In the genomic region with DNA sequence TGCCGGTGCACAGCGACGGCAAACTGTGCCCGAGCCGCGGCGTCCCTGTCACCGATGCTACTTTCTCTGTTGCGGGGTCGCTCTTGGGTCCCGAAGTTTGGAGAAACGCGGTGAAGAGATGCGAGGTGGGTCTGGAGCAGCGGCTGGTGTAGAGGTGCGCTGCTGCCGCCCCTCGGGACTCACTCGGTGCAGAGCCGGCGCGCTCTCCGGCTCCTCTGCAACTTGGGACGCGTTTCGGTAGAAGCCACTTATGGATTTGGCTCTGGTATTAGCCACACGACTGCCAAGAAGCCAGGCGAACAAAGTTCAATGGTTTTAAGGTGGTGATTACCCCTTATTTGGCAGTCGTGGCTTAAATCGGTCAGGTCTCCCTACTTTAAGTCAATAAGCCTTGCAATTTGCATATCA, we compare ENCODE assay signal across 8 mouse cellular contexts. TPM values are rescaled to one million over a fixed set of nuclear protein-coding genes. Genes with fewer than 3 reads are reported as not detected.
DNase-seq lines count a peak whose midpoint lies in the region; ATAC-seq and TF ChIP-seq lines count a peak whose summit lies in the region.

No protein-coding gene starts in this region.

- CTCF ChIA-PET in Patski (lab: Charles Lee): no interaction called here

- no peaks in the 10 kb centered on the region for H3K9me3 ChIP-seq in lung, embryonic 15.5 days

- no peaks in the 10 kb centered on the region for H3K27me3 ChIP-seq in Patski
- H3K27me3 ChIP-seq in lung, embryonic 15.5 days: no peaks in the 10 kb centered on the region; the same call in 1 of the 2 replicates

- no peaks in the 10 kb centered on the region for H3K36me3 ChIP-seq in lung, embryonic 15.5 days

- peak; percentile 48 for ATAC-seq in Patski
- peak; percentile 51; the same call in 1 of the 2 replicates for ATAC-seq in erythroblast, adult 5-6 weeks (replicated peaks; ENCODE audit: low FRiP score, poor library complexity, severe bottlenecking)
- peak; percentile 55; the same call in 1 of the 2 replicates for ATAC-seq in lung, embryonic 15.5 days (ENCODE audit: borderline replicate concordance, extremely low read depth, low FRiP score, low TSS enrichment)

- peak overlapping the region; percentile 68 for H3K9ac ChIP-seq in lung, embryonic 15.5 days

- POLR2A ChIA-PET in Patski (lab: Charles Lee): no interaction called here

- no peak for TF ChIP-seq CTCF in Patski (IDR thresholded peaks at IDR 0.05)

- peak; percentile 24 to 28 for DNase-seq in lung, adult 18-20 months
- DNase-seq in lung, postnatal 25 days (ENCODE audit: low spot score): no peak
- DNase-seq in Patski (ENCODE audit: low read depth, low spot score): no peak
- peak; percentile 59 for DNase-seq in induced T-regulatory cell, adult 2 months (ENCODE audit: low read depth)
- peak; percentile 44 to 51 for DNase-seq in right cerebral cortex, postnatal 10 days (ENCODE audit: low spot score in 2 of 2)
- DNase-seq in thymus, postnatal 4 days: no peak

- in situ Hi-C loops in Patski (cut with MboI; ENCODE audit: low pct_unique_long_range_greater_than_20kb): no loop called here

- peak overlapping the region; percentile 83 for H3K4me3 ChIP-seq in lung, embryonic 15.5 days

- no peaks in the 10 kb centered on the region for H3K4me1 ChIP-seq in lung, embryonic 15.5 days

- peak overlapping the region; percentile 71 for H3K27ac ChIP-seq in lung, embryonic 15.5 days

- 2% methylated on average over 30 of the region's 30 CpGs for WGBS in lung, embryonic 15.5 days

- peak overlapping the region; percentile 65 for H3K4me2 ChIP-seq in lung, embryonic 15.5 days

RNA-seq across cellular contexts. Expression of gene Stk38l, which starts 0.6 kb away (rescaled TPM):
- polyA plus RNA-seq in Patski (2021): 17.3 TPM
- total RNA-seq in erythroblast, adult 5-6 weeks (2015; ENCODE audit: low replicate concordance): 0.58 and 1.0 TPM in 2 replicates
- total RNA-seq in erythroblast, adult 5-6 weeks (2017; ENCODE audit: low replicate concordance): 1.4 and 6.8 TPM in 2 replicates
- 14.8 and 15.5 TPM in 2 replicates for polyA plus RNA-seq in lung, embryonic 15.5 days (2015; fragmentation: Nextera tagmentation; extraction: Ambion mirVana)

Comparison
In these comparisons a context has a peak if more than half of its experiments do, and no peak if none do; other contexts are left out.
1. DNase-seq: peak in lung, adult 18-20 months (2 of 2), induced T-regulatory cell, adult 2 months (single experiment) and right cerebral cortex, postnatal 10 days (2 of 2); none in lung, postnatal 25 days (single experiment), Patski (single experiment) and thymus, postnatal 4 days (single experiment).
2. Peak in every context shown above with its lines, with median percentiles within 50 percentile points of each other: ATAC-seq.